Mouse (Mus musculus): Measurements from ENCODE around the gene Asphd1.

DNA sequence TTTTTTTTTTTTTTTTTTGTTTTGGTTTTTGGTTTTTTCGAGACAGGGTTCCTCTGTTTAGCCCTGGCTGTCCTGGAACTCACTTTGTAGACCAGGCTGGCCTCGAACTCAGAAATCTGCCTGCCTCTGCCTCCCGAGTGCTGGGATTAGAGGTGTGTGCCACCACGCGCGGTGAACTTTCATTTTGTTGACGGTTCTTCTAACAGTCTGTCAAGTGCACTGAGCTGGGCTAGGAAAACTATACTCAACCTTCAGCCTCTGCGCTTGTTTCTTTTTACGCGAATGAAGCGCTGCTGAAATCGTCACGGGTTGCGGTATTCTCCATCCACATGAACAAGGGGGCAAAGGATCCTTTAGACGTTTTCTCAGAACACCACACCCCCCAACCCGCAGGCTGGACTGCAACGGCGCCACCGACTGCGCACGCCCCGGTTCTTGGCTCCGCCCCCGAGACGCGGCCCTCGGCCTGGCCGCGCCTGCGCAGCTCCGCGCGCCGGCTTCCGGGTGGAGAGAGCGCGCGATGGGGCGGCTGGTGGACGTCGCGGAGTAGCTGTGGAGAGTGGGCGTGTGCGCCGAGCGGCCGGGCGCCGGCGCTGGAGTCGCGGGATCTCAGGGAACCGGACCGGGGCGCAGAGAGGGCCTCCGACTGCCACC is 20.9 kb downstream of the Asphd1 start, which contains the start of gene Kctd13:
- TF ChIP-seq MAX (IDR thresholded peaks at IDR 0.05) (peak; percentile 11), CTCF (IDR thresholded peaks at IDR 0.05; ENCODE audit: control insufficient read depth, insufficient read depth, insufficient read length) (no peak), MYOD1 (IDR thresholded peaks at IDR 0.05; ENCODE audit: control insufficient read depth, insufficient read length, low read depth) (no peak), USF1 (IDR thresholded peaks at IDR 0.05; ENCODE audit: low read depth) (no peak), MYOG (IDR thresholded peaks at IDR 0.05; ENCODE audit: control insufficient read depth, extremely low read depth, insufficient read length) (no peak), FOSL1 (IDR thresholded peaks at IDR 0.05; ENCODE audit: insufficient read depth, low read length, poor library complexity, severe bottlenecking) (no peak)

All from C2C12 (cell line).